Mouse (Mus musculus) bone marrow, adult 2 months (tissue): ENCODE results near the gene Fstl4. TPM values are rescaled to one million over a fixed set of nuclear protein-coding genes. Genes with fewer than 3 reads are reported as not detected.

ENCODE experiments used
- H3K27ac ChIP-seq: fragments of 200-500 bp; 2 replicates; pipeline ENCODE4 v1.5.1; 2012; ENCODE audit warnings: low read depth, mild to moderate bottlenecking, control low read depth, inconsistent platforms, low read length; ENCODE audit not compliant: control insufficient read depth, poor library complexity, insufficient read depth
- H3K4me1 ChIP-seq: fragments of 200-500 bp; 2 replicates; pipeline ENCODE4 v1.6.1; 2011; ENCODE audit warnings: low read length; ENCODE audit not compliant: control insufficient read depth, insufficient read depth
- H3K4me3 ChIP-seq: fragments of 200-500 bp; replicated peaks from 2 replicates; pipeline ENCODE3; 2011; ENCODE audit warnings: mild to moderate bottlenecking, low read depth, low read length, control low read depth; ENCODE audit not compliant: control insufficient read depth
- CTCF ChIP-seq: fragments of 200-500 bp; IDR thresholded peaks from 2 replicates; pipeline ENCODE4 v1.5.1; 2011; ENCODE audit warnings: low read length, control low read depth; ENCODE audit not compliant: control insufficient read depth, insufficient read depth
- POLR2A ChIP-seq: fragments of 200-500 bp; IDR thresholded peaks from 2 replicates; pipeline ENCODE4 v1.6.1; 2011; ENCODE audit warnings: low read depth, mild to moderate bottlenecking, control low read depth, low read length, borderline replicate concordance; ENCODE audit not compliant: control insufficient read depth
- WGBS: fragments of 180-500 bp; shearing (Covaris S2); methylation state at CpG from one replicate; pipeline ENCODE4 v1.1.7; 2018; 5-methylcytosine and 5-hydroxymethylcytosine counted together
- polyA plus RNA-seq: library from polyadenylated mRNA; stranded (reverse); fragments of >200 nt; gene quantifications from 2 replicates; pipeline ENCODE4 v1.2.4, GENCODE M21; 2011; ENCODE audit warnings: low replicate concordance; ENCODE audit not compliant: missing spikeins, insufficient read depth, insufficient read length

The Fstl4 gene
- polyA plus RNA-seq, 1 experiment: not detected

DNA sequence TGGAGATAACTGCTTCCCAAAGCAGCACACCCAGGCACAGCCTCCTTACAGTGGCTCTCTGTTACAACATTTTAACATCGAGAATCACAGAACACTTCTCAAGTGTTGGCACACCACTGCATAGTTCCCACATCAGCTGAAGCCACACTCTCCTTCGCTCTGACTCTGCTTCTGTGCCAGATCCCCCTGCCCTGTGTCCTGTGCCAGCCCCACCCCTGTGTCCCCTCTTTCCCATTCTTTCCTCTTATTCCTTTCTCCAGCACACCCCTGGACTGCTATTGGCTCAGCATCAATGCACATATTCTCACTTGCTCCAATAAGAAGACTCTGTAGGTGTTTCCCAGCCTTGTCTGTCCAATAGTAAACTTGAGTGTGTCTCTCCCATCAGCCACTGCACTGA, 45.1 kb downstream of the Fstl4 start:
- Histone ChIP-seq H3K4me1 (no peaks in the 10 kb centered on the region), H3K27ac (no peak overlapping the region), H3K4me3 (no peak overlapping the region)
- TF ChIP-seq POLR2A: no peak
- TF ChIP-seq CTCF: no peak
- WGBS: 59% methylated on average over 2 of the region's 2 CpGs

DNA sequence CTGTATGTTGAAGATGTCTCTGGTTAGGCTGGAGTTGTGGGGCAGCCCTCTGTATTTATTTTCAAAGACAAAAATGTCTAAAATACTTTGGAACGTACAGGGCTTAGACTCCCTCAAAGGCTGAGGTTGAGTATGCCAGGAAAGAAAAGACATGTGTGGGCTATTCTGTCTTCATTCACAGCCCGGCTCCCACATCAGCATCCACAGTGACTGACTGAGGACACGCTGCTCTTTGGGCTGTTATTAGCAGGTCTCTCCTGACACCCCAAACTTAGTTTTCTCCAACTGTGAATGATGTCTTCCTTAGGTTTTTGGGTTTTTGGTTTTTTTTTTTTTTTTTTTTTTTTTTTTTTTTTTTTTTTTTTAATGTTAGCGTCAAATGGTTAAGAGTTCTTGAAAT, 51.6 kb downstream of the Fstl4 start:
- Histone ChIP-seq H3K27ac (no peak overlapping the region), H3K4me3 (no peak overlapping the region), H3K4me1 (no peaks in the 10 kb centered on the region)
- WGBS: 82% methylated on average over 4 of the region's 4 CpGs
- no peak for TF ChIP-seq POLR2A
- no peak for TF ChIP-seq CTCF

DNA sequence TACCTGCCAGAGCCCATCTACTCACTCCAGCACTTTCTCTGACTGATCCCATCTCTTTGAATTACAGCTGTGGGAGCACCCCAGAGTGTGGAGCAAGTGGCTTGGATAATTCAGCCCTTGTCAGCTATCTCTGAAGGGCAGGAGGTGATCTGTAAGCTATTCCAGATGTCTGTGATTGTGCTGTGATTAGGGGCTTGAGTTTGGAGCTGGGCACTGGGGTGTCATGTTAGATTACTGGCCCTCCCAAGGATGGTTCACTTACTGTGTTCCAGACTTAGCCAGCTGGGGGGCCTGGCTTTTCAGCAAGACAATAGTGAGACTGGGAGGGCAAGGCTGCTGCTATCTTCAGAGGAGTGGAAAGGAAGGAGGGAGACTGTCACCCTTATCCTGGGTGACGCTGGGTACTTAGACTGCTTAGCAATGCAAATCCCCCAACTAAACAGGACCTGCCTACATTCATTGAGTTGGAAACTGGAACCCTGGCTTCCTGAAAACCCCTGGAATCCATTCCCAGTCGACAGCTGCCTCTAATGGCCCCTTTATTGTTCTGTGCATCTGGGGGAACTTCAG, 56.0 kb downstream of the Fstl4 start:
- H3K4me1 ChIP-seq: no peaks in the 10 kb centered on the region
- 32% methylated on average over 2 of the region's 2 CpGs for WGBS
- TF ChIP-seq POLR2A: no peak
- TF ChIP-seq CTCF: no peak
- no peak overlapping the region for H3K4me3 ChIP-seq
- no peak overlapping the region for H3K27ac ChIP-seq

DNA sequence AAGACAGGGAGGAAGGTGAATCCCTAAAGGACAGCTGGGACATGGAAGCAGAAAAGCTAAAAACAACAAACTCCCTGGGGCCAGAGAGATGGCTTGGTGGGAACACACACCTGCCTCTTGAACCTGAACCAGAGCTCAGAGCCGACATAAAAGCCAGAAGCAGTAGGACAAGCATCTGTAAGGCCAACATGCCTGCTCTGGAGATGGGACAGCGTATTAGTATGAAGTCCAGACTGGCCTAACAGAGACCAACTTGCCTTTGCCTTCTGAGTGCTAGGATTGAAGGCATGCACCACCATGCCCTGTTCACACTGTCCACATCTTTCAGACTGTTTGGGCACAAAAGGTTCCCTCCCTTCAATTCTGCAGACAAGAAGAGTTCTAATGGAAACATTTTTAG, 62.2 kb downstream of the Fstl4 start:
- Histone ChIP-seq H3K4me3 (no peak overlapping the region), H3K4me1 (no peaks in the 10 kb centered on the region), H3K27ac (no peak overlapping the region)
- TF ChIP-seq POLR2A (no peak), CTCF (no peak)
- WGBS: 62% methylated on average over 2 of the region's 2 CpGs

GRCm38 (mm10) chr11:52831631-52832310, 67.3 kb downstream of the Fstl4 start:
- H3K4me1 ChIP-seq: no peaks in the 10 kb centered on the region
- WGBS: 82% methylated on average over 12 of the region's 12 CpGs
- TF ChIP-seq POLR2A (no peak), CTCF (no peak)
- H3K27ac ChIP-seq: no peak overlapping the region
- H3K4me3 ChIP-seq: no peak overlapping the region

GRCm38 (mm10) chr11:52832311-52832675, 67.9 kb downstream of the Fstl4 start:
- Histone ChIP-seq H3K4me1 (no peaks in the 10 kb centered on the region), H3K4me3 (no peak overlapping the region), H3K27ac (no peak overlapping the region)
- 93% methylated on average over 1 of the region's 1 CpGs for WGBS
- TF ChIP-seq CTCF (no peak), POLR2A (no peak)

DNA sequence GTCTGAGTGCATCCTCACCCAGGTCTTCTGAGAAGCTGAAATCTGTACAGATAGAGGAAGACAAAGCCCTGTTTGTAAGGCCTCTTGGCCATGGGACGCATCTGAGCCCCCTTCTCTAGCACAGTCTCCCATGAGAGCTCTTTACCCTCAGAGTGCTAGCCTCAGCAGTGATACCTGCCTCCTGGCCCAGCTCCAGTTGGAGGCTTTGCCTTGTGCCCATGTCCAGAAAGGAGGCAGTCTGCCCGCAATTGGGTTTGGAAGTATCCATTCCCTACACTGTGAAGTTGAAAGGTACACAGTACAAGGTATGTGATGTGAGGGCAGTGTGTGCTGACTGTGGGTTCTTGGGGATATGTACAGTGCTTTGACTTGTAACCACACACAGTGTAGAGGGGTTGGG, 84.3 kb downstream of the Fstl4 start:
- no peak overlapping the region for H3K4me3 ChIP-seq
- TF ChIP-seq CTCF: no peak
- H3K27ac ChIP-seq: no peak overlapping the region
- 77% methylated on average over 2 of the region's 2 CpGs for WGBS
- no peaks in the 10 kb centered on the region for H3K4me1 ChIP-seq

- WGBS: 64% methylated on average over 3 of the region's 3 CpGs
- Histone ChIP-seq H3K4me3 (no peak overlapping the region), H3K27ac (no peak overlapping the region), H3K4me1 (no peaks in the 10 kb centered on the region)
- TF ChIP-seq POLR2A: no peak
- TF ChIP-seq CTCF: no peak
These were observed 85.6 kb downstream of the Fstl4 start for GRCm38 (mm10) chr11:52850071-52850470.

GRCm38 (mm10) chr11:52872846-52873512, 108.5 kb downstream of the Fstl4 start:
- H3K4me1 ChIP-seq: no peaks in the 10 kb centered on the region
- H3K4me3 ChIP-seq: no peak overlapping the region
- WGBS: 86% methylated on average over 15 of the region's 15 CpGs
- TF ChIP-seq CTCF (no peak), POLR2A (no peak)
- no peak overlapping the region for H3K27ac ChIP-seq
